10 mouse cellular contexts compared by ENCODE assay signal in the genomic region with DNA sequence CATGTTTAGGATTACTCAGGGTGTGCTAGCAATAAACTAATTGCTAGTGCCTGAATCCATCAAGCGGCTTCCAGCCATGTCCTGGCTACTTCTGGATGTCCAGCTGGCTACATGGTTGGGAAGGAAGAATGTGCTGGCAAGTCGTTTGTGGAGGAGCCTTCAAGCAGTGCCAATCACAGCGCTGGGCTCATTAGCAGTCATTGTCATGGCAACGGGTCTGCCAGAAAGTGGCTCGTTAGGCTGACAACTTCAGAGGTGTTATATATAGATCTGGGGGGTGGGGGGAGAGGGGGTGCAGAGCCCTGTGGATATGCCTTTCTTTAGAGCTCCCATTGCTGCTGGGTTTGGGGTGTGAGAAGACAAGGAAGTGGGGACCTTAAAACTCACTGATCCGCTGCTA.
A peak's percentile ranks its signal among the peaks of the same experiment; 100 is the strongest.
DNase-seq lines count a peak whose midpoint lies in the region; TF ChIP-seq lines count a peak whose summit lies in the region.
"Had no signal": no experiment of that assay in that cellular context is flagged by ENCODE, and none has a peak within 500 bp of the region (broad histone marks: within the 10 kb centered on the region; RNA-seq: fewer than 3 reads in every experiment).

No protein-coding gene starts in this region.

- peak; percentile 34 to 74 for DNase-seq in lung, postnatal 4 days
- DNase-seq in lung, adult 2 months, result no peak
- DNase-seq in frontal cortex, postnatal 14 days (ENCODE audit: low spot score in 2 of 2), result peak; percentile 66 to 80
- peak; percentile 77 to 90 for DNase-seq in left cerebral cortex, postnatal 10 days (ENCODE audit: extremely low spot score in 1 of 2, low spot score in 2 of 2)
- DNase-seq in right cerebral cortex, postnatal 4 days, result peak; percentile 79
- DNase-seq in gastrocnemius, postnatal 25 days, result no peak
- no peak for DNase-seq in B cell, adult 2 months
- no peak for DNase-seq in adrenal gland, adult (ENCODE audit: inconsistent age in 2 of 2, low spot score in 1 of 2)

- WGBS in lung, adult 2 months, result 62% methylated on average over 6 of the region's 6 CpGs

- TF ChIP-seq CTCF in lung, adult 2 months (IDR thresholded peaks at IDR 0.05; ENCODE audit: insufficient read depth, low read length), result no peak

- no peak for TF ChIP-seq POLR2A in lung, adult 2 months (IDR thresholded peaks at IDR 0.05; ENCODE audit: borderline replicate concordance, extremely low read depth, low read depth, low read length)

- peaks cover 2% of the 10 kb centered on the region; the same call in 1 of the 2 replicates for H3K4me1 ChIP-seq in lung, adult 2 months (ENCODE audit: control insufficient read depth, insufficient read depth, low read length)

- intact Hi-C loops in left cerebral cortex, postnatal 10 days (cut with DNase I), result no loop called here

- H3K4me3 ChIP-seq in lung, adult 2 months (replicated peaks; ENCODE audit: extremely low read depth, low read depth, low read length), result no peak overlapping the region
- H3K4me3 ChIP-seq: heart, embryonic 13.5 days; limb, embryonic 15.5 days had no signal

Comparison
In these comparisons a context has a peak if more than half of its experiments do, and no peak if none do; other contexts are left out.
1. DNase-seq: peak in lung, postnatal 4 days (2 of 2), frontal cortex, postnatal 14 days (2 of 2), left cerebral cortex, postnatal 10 days (2 of 2) and right cerebral cortex, postnatal 4 days (single experiment); none in lung, adult 2 months (single experiment), gastrocnemius, postnatal 25 days (single experiment), B cell, adult 2 months (0 of 2) and adrenal gland, adult (0 of 2).